Mouse (Mus musculus) frontal cortex, postnatal 36 days (tissue): ENCODE data around the gene Slc8a1.

Source experiments
- DNase-seq, 2 experiments: peaks; one replicate each; pipeline ENCODE4 v3.0.0; 2022; ENCODE audit warnings: low spot score in 2 of 2

Gene Slc8a1

GRCm38 (mm10) chr17:81576893-81577292 is 161.3 kb downstream of the Slc8a1 start:
- no peak for DNase-seq

- DNase-seq: no peak
These were observed 172.4 kb downstream of the Slc8a1 start for GRCm38 (mm10) chr17:81565634-81566372.

GRCm38 (mm10) chr17:81554052-81554734 is 184.0 kb downstream of the Slc8a1 start:
- DNase-seq: no peak

- DNase-seq: no peak
These were observed 186.1 kb downstream of the Slc8a1 start for GRCm38 (mm10) chr17:81551856-81552635.

GRCm38 (mm10) chr17:81550864-81551263 is 187.3 kb downstream of the Slc8a1 start:
- DNase-seq: no peak

GRCm38 (mm10) chr17:81548016-81548415 is 190.2 kb downstream of the Slc8a1 start:
- DNase-seq: no peak

GRCm38 (mm10) chr17:81546525-81546924 is 191.7 kb downstream of the Slc8a1 start:
- DNase-seq: no peak

- DNase-seq: no peak
These were observed 192.2 kb downstream of the Slc8a1 start for GRCm38 (mm10) chr17:81546012-81546411.

GRCm38 (mm10) chr17:81544926-81545325 is 193.3 kb downstream of the Slc8a1 start:
- no peak for DNase-seq

- DNase-seq: peak in 1 of 2 experiments; percentile 43
These were observed 195.6 kb downstream of the Slc8a1 start for GRCm38 (mm10) chr17:81542313-81543185.

GRCm38 (mm10) chr17:81538163-81539160 is 199.7 kb downstream of the Slc8a1 start:
- no peak for DNase-seq

GRCm38 (mm10) chr17:81536093-81536492 is 202.1 kb downstream of the Slc8a1 start:
- DNase-seq: no peak

- no peak for DNase-seq
These were observed 208.3 kb downstream of the Slc8a1 start for GRCm38 (mm10) chr17:81529849-81530248.

- no peak for DNase-seq
These were observed 209.2 kb downstream of the Slc8a1 start for GRCm38 (mm10) chr17:81528940-81529339.

GRCm38 (mm10) chr17:81526463-81526862 is 211.7 kb downstream of the Slc8a1 start:
- DNase-seq: no peak

- DNase-seq: no peak
These were observed 213.4 kb downstream of the Slc8a1 start for GRCm38 (mm10) chr17:81524826-81525225.

- no peak for DNase-seq
These were observed 214.2 kb downstream of the Slc8a1 start for GRCm38 (mm10) chr17:81523943-81524342.

GRCm38 (mm10) chr17:81518316-81519025 is 219.7 kb downstream of the Slc8a1 start:
- DNase-seq: no peak

GRCm38 (mm10) chr17:81516155-81516554 is 222.0 kb downstream of the Slc8a1 start:
- DNase-seq: no peak

GRCm38 (mm10) chr17:81514022-81514421 is 224.2 kb downstream of the Slc8a1 start:
- no peak for DNase-seq
